Mouse (Mus musculus): ENCODE measurements around the gene Tmem80.

Tmem80 gene

GRCm38 (mm10) chr7:141324686-141325085, 2.9 kb upstream of the Tmem80 start:
- no peak for DNase-seq (ENCODE audit: low read depth, low spot score)

- no peak for DNase-seq (ENCODE audit: low read depth, low spot score)
Measured at GRCm38 (mm10) chr7:141326546-141327446, 743 bp upstream of the Tmem80 start.

GRCm38 (mm10) chr7:141328373-141328990, 943 bp downstream of the Tmem80 start:
- no peak for DNase-seq (ENCODE audit: low read depth, low spot score)

GRCm38 (mm10) chr7:141330706-141331105, 3.2 kb downstream of the Tmem80 start:
- DNase-seq (ENCODE audit: low read depth, low spot score): no peak

- no peak for DNase-seq (ENCODE audit: low read depth, low spot score)
Measured at GRCm38 (mm10) chr7:141331990-141332389, 4.5 kb downstream of the Tmem80 start.

- no peak for DNase-seq (ENCODE audit: low read depth, low spot score)
Measured at GRCm38 (mm10) chr7:141335044-141335579, 7.6 kb downstream of the Tmem80 start.

- no peak for DNase-seq (ENCODE audit: low read depth, low spot score)
Measured at GRCm38 (mm10) chr7:141335682-141336081, 8.1 kb downstream of the Tmem80 start.

GRCm38 (mm10) chr7:141336296-141336695, 8.8 kb downstream of the Tmem80 start:
- no peak for DNase-seq (ENCODE audit: low read depth, low spot score)

- no peak for DNase-seq (ENCODE audit: low read depth, low spot score)
Measured at GRCm38 (mm10) chr7:141337716-141338416, 10.3 kb downstream of the Tmem80 start.

- no peak for DNase-seq (ENCODE audit: low read depth, low spot score)
Measured at GRCm38 (mm10) chr7:141338576-141339131, 11.1 kb downstream of the Tmem80 start, which contains the start of gene Eps8l2. Gene Eps8l2, plus strand, starts transcription at chr7:141338880.

- DNase-seq (ENCODE audit: low read depth, low spot score): peak; percentile 67
Measured at GRCm38 (mm10) chr7:141339215-141339920, 11.8 kb downstream of the Tmem80 start.

- DNase-seq (ENCODE audit: low read depth, low spot score): peak; percentile 54
Measured at GRCm38 (mm10) chr7:141340023-141340422, 12.5 kb downstream of the Tmem80 start.

GRCm38 (mm10) chr7:141340476-141340875, 12.9 kb downstream of the Tmem80 start:
- DNase-seq (ENCODE audit: low read depth, low spot score): peak; percentile 40

- no peak for DNase-seq (ENCODE audit: low read depth, low spot score)
Measured at GRCm38 (mm10) chr7:141341689-141342226, 14.2 kb downstream of the Tmem80 start.

- DNase-seq (ENCODE audit: low read depth, low spot score): no peak
Measured at GRCm38 (mm10) chr7:141343230-141343629, 15.7 kb downstream of the Tmem80 start.

- no peak for DNase-seq (ENCODE audit: low read depth, low spot score)
Measured at GRCm38 (mm10) chr7:141343696-141344095, 16.2 kb downstream of the Tmem80 start.

GRCm38 (mm10) chr7:141344787-141345186, 17.2 kb downstream of the Tmem80 start:
- DNase-seq (ENCODE audit: low read depth, low spot score): no peak

GRCm38 (mm10) chr7:141351061-141351460, 23.5 kb downstream of the Tmem80 start:
- peak; percentile 23 for DNase-seq (ENCODE audit: low read depth, low spot score)

- no peak for DNase-seq (ENCODE audit: low read depth, low spot score)
Measured at GRCm38 (mm10) chr7:141355051-141355450, 27.5 kb downstream of the Tmem80 start.

GRCm38 (mm10) chr7:141355626-141356326, 28.2 kb downstream of the Tmem80 start:
- peak; percentile 87 for DNase-seq (ENCODE audit: low read depth, low spot score)

Measured in ES-CJ7 (cell line).